Mouse (Mus musculus): ENCODE data around the gene Stam2.

The Stam2 gene

GRCm38 (mm10) chr2:52730891-52731290, 11.2 kb downstream of the Stam2 start:
- DNase-seq (ENCODE audit: extremely low spot score): no peak

DNA sequence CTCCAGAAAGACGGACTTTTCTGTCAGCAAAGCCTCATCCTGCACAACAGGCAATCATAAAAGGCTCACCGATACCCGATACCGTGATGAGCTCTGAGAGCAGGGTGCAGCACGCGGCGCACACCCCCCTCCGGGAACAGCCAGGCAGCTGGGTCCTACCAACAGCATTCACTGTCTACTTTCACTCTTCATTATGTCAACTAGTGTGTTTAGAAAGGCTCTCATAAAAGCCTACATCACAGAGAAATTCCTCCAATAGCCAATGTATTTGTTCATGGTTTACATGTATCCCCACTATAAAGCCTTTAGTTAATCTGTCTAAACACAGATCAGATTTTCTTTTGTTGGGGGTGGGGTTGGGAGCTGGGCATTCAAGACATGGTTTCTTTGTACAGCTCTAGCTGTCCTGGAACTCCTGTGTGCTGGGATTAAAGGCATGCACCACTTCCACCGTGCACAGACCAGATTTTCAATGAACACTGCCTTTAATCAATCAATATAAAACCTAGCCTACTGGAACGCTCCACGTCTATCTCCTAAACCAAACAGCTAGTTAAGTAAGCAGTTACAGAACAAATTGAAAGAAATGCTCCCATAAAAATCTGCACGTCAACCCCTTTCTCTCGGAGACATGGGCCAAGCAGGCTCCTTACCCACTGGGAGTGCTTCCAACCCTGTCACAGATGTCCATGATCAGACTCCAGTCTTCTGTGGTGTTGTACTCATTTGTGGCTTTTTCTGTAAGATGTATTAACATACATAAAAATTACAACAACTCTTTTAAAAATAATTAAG, 21.7 kb downstream of the Stam2 start:
- peak; percentile 20 for DNase-seq (ENCODE audit: extremely low spot score)

GRCm38 (mm10) chr2:52717076-52717475, 25.0 kb downstream of the Stam2 start:
- no peak for DNase-seq (ENCODE audit: extremely low spot score)

DNA sequence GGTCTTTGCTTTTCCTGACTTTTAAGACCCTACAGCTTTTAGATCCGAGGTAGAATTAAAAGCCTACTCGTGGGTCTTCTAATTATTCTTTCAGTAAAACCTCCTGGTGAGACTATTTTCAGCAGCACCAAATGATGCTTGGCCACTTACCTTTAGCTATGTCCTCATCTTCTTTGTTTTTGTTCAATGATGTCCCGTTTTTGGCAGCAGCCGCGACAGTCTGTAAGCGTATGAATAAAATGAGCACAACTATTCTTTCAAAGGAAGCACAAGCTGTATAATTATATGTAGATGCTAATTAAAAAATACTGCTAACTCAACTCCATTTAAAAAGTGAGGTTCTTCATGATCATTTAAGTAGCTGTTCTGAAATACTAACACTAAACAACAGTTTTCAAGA, 26.5 kb downstream of the Stam2 start:
- DNase-seq (ENCODE audit: extremely low spot score): no peak

DNA sequence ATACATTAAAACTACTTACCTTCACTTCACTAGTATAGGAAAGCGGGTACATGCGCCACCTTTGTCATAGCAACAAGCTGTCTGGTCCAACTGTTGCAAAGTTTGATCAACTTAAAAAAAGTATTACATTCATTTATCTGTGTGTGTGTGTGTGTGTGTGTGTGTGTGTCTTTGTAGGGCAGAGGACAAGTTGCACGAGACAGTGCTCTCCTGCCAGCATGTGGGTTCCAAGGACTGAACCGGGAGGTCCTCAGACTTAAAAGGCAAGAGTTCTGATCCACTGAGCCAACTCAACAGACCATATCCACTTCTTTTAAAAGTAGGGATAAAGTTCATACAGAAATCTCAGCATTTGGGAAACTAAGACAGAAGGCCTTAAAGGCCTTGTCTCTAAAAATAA, 28.0 kb downstream of the Stam2 start:
- no peak for DNase-seq (ENCODE audit: extremely low spot score)

DNA sequence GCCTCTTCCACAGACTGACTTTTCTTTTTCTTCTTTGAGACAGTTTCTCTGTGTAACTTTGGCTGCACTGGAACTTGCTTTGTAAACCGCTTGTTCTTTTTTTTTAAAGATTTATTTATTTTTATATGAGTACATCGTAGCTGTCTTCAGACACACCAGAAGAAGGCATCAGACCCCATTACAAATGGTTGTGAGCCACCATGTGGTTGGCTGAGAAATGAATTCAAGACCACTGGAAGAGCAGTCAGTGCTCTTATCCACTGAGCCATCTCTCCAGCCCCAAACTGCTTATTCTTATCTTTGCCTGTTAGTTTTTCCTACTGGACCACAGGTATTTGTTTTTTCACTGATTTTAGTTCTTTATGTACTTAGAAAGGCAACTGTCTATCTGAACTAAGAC, 31.3 kb downstream of the Stam2 start:
- DNase-seq (ENCODE audit: extremely low spot score): no peak

- DNase-seq (ENCODE audit: extremely low spot score): no peak
Observed at GRCm38 (mm10) chr2:52709417-52709816, 32.7 kb downstream of the Stam2 start.

DNA sequence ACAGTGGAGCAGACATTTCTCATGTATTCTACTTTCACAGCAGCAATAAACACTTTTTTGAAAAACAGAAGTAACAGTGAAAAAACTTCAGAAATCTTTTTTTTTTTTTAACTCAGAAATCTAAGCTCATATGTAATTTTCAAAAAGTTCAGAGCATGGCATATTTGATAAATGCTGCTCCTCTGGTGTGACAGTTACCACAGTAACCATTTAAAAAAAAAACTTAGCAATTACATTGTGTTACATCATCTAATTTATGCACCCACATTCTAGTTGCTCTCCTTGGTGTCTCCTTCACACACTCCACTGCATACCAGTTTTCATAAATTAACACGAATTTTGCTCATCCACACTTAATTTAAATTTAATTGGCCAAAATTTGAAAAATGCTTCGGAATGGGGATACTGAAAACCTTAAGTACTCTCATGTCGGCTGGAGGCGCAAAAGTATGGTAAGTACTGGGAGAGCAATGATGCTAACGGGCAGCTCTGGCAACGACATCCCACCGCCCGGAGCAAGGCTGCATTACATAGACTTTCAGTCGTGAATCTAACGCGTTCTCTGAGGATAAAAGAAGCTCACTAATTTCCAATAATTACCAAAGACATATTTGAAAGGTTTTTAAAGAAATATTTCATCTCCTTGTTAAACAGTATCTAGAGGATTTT, 40.6 kb downstream of the Stam2 start:
- no peak for DNase-seq (ENCODE audit: extremely low spot score)

- no peak for DNase-seq (ENCODE audit: extremely low spot score)
Observed at GRCm38 (mm10) chr2:52700352-52700751, 41.7 kb downstream of the Stam2 start.

- DNase-seq (ENCODE audit: extremely low spot score): no peak
Observed at GRCm38 (mm10) chr2:52694604-52695003, 47.5 kb downstream of the Stam2 start.

GRCm38 (mm10) chr2:52691745-52692144, 50.3 kb downstream of the Stam2 start:
- no peak for DNase-seq (ENCODE audit: extremely low spot score)

- no peak for DNase-seq (ENCODE audit: extremely low spot score)
Observed at GRCm38 (mm10) chr2:52686601-52687000, 55.5 kb downstream of the Stam2 start.

DNA sequence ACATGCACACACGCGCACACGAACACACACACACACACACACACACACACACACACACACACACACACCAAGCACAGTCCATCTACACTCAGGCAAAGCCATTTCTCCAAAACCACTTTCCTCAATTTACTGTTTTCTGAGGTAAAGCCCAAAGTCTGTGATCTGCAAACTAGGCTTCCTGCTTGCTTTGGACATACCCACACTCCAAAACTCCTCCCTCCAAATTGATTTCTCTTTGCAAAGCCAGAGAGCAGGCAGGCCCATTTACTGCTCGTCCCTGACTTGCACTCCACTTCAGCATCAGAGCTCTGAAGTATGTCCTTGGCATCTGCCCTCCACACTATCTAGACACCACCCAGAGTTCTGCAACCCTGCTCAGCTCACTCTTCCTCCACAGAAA, 64.5 kb downstream of the Stam2 start:
- no peak for DNase-seq (ENCODE audit: extremely low spot score)

GRCm38 (mm10) chr2:52676913-52677303, 65.2 kb downstream of the Stam2 start:
- DNase-seq (ENCODE audit: extremely low spot score): no peak

DNA sequence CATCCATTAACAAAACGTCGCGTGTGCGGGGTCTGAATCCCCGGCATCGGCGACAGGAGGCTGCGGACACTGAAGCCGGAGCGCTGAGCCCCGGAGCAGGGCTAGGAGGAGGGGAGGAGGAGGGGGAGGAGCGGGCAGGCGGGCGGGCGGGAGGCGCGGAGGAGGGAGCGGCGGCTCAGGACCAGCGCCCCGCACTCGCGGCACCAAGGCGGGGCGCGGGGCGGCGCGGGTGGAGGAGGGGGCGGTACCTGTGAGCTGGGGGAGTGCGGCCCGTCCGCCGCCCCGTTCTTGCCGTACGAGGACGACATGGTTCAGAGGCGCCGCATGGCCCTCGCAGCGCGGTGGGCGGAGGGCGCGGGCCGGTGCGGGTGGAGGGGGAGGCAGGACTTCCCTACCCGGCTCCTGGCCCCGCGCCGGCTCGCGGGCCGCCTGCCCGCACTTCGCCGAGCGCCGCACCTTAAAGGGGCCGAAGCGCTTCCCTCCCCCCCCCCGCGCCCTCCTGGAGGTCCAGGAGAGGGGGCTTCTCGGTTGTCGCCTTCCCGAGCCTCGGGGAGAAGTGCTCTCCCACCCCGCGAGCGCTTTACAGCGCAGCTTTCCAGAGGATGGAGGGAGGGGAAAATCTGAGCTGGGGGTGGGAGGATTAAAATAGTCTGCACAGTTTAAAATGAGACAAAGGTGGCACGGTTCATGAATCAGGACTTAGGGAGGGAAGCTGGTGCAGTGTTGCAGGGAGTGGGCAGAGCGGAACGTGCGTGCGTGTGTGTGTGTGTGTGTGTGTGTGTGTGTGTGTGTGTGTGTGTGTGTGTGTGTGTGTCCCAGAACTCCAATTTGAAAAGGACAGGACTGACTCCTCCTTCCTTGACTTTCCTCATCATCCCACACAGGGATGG, 65.8 kb downstream of the Stam2 start, which contains the start of gene Cacnb4:
TSS of gene Cacnb4 (minus strand) at position 809 of the 890 bp plus-strand sequence.
- DNase-seq (ENCODE audit: extremely low spot score): peak; percentile 75

DNA sequence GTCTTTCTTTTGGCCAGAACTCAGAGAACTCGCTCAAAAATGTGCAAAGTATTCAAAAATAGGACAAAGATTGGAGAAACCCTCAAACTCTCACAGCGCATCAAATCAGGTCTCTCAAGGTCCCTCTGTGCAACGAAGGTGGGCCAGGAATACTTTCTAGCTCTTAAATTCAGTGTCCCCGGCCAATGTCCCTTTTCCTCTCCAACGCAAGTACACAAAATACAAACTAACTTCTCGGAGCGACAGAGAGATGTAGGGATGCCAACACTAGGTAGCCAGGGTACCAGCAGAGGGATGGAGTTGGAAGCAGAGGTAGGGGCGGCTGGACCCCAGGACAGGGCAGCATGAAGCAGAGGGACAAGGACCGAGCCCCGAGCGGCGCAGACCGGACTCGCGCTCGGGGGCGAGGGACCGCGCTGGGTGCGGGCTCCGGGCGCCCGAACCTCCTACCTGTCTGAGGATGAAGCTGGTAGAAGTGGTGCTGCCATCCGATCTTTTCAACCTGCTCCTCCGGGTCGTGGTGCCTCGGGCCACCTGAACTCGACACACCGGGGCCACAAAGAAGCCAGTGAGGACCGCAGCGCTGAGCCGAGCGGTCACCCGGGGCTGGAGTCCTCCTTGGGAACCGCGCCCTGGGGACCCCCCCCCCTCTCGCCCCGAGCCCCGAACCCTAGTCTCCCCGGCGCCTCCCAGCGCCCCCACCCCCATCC, 66.6 kb downstream of the Stam2 start:
- peak; percentile 48 for DNase-seq (ENCODE audit: extremely low spot score)

- peak; percentile 46 for DNase-seq (ENCODE audit: extremely low spot score)
Observed at GRCm38 (mm10) chr2:52674886-52675277, 67.2 kb downstream of the Stam2 start.

- no peak for DNase-seq (ENCODE audit: extremely low spot score)
Observed at GRCm38 (mm10) chr2:52673172-52673571, 68.9 kb downstream of the Stam2 start.

- DNase-seq (ENCODE audit: extremely low spot score): no peak
Observed at GRCm38 (mm10) chr2:52670733-52671132, 71.3 kb downstream of the Stam2 start.

DNA sequence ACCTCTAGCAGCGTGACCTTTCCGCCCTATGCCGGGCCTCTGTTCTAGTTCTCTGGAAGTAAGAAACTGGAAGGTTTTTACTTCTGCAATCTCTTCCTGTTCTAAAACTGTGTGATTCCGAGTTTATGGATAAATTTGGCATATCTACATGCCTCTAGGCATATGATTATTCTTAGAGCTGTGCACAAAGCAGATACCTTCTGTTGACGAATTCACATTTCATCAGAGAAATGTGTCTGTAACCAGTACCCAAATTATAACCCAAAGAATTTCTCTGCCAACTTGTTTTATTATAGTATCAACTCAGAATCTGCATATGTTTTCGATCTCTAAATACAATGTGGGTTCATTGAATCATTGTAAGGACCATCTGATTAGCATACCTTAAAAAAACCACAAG, 73.6 kb downstream of the Stam2 start:
- no peak for DNase-seq (ENCODE audit: extremely low spot score)

DNA sequence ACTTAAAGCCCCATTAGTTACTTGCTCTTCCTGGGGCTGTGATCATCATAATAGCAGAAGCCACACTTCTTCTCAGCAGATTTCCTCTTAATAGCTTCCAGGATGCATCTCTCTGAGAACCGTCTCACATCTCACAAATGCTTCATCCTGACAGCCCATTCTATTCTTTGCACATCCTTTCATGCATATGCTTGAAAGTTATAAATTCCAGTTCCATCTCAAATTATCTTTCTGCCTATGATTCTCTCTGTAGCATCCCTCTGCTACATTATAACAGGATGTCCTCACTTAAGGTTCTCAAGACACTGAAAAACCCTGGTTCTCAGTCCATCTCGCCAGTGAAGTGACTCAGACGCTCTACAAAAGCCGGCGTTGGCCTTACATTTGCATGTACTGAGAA, 85.4 kb downstream of the Stam2 start:
- no peak for DNase-seq (ENCODE audit: extremely low spot score)

DNA sequence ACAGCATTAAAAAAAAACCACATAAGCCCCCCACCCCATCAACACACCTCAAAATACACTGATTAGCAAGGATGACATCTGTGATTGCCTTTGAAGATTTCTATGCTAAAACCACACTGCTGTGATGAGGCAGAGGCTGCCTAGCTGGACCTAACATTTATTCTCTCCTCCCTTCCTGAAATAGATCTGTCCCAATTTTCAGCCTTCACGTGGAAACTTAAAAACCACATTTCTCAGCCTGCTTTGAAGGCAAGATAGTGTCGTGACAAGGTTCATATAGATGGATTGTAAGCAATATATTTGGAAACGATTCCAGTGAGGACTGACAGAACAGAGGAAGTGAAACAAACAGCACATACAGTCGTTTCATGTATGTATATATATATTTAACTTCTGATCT, 87.5 kb downstream of the Stam2 start:
- no peak for DNase-seq (ENCODE audit: extremely low spot score)
